Mouse (Mus musculus) ES-Bruce4 (cell line): ENCODE data around the gene Acadsb.

Experiments
- CTCF ChIP-seq: IDR thresholded peaks from one replicate; pipeline ENCODE4 v1.8.1; 2011; ENCODE audit warnings: low read depth, low read length
- EP300 ChIP-seq: IDR thresholded peaks from 2 replicates; pipeline ENCODE4 v1.6.1; 2011; ENCODE audit warnings: low read depth, low read length; ENCODE audit not compliant: insufficient read depth
- POLR2A ChIP-seq: IDR thresholded peaks from one replicate; pipeline ENCODE4 v1.8.1; 2011; ENCODE audit warnings: low read length; ENCODE audit not compliant: insufficient read depth

- TF ChIP-seq CTCF (peak; percentile 79), POLR2A (peak; percentile 76), EP300 (no peak)
Measured at GRCm38 (mm10) chr7:131370648-131371469, 39.5 kb upstream of the Acadsb start, which contains the start of gene Pstk.
